Mouse (Mus musculus): ENCODE results near the gene Sec1. TPM values are rescaled to one million over a fixed set of nuclear protein-coding genes. Genes with fewer than 3 reads are reported as not detected.
"Not testable (repeated sequence)": the region's sequence is repeated elsewhere in the genome, so short reads cannot be mapped to it uniquely, and the experiment has no call there.

Gene Sec1
- total RNA-seq, 2 experiments from 2014 or later, result 2.2 to 2.3 TPM

DNA sequence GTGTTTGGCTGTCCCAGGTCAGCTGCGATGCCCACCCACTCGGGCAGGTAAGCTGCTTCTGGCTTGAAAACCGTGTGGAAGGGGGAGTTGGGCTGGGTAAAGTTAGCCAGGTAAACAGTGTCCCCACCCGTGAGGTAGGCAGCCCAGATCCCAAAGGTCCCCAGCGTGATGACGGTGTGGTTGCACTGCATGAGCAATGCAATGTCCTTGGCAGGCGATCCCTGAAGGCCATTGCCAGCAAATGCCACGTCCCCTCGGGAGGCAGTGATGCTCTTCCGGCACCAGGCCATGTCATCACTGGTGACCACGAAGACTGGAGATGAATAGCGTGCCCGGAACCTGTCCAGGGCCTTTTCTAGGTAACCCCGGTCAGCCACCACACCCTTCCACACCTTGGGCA lies 15.7 kb downstream of the Sec1 start:
- no peak for DNase-seq (ENCODE audit: low spot score in 2 of 2)
- no peak for TF ChIP-seq CTCF (conservative IDR thresholded peaks at IDR 0.05)
- Histone ChIP-seq H3K27ac (no peak overlapping the region), H3K4me3 (no peak overlapping the region)

DNA sequence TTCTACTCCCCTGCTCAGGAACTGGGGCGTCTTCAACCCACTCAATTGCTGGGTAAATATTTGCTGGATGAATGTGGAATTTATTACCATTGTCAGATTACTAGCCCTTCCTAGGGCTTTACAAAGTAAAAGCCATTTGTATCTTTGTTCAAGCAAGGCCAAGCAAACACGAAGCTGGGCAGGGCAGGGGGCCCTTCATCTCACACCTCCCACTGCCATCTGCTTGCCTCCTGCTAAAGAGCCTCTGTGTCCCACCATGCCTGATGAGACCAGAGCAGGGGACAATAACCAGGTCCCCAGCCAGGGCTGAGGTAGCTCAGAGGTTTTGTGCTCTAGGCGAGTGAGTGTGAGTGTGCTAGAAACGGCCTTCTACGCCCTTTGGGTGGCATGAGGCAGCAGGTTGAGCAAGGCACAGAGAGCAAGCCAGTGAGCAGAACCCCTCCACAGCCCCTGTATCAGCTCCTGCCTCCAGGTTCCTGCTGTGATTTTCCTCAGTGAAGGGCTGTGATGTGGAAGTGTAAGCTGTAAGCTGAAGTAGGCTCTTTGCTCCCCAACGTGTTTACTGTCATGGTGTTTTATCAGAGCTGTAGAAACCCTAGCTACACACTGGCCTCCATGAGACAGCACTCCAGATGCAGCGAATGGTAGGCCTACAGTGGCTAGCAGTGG lies 16.4 kb downstream of the Sec1 start:
- DNase-seq (ENCODE audit: low spot score in 2 of 2), result no peak
- H3K27ac ChIP-seq, result no peak overlapping the region
- TF ChIP-seq CTCF (conservative IDR thresholded peaks at IDR 0.05), result no peak
- H3K4me3 ChIP-seq, result no peak overlapping the region

GRCm38 (mm10) chr7:45668921-45669320 lies 25.3 kb downstream of the Sec1 start:
- H3K4me3 ChIP-seq, result no peak overlapping the region
- no peak for DNase-seq (ENCODE audit: low spot score in 2 of 2)
- TF ChIP-seq CTCF (conservative IDR thresholded peaks at IDR 0.05), result peak; percentile 54
- no peak overlapping the region for H3K27ac ChIP-seq

DNA sequence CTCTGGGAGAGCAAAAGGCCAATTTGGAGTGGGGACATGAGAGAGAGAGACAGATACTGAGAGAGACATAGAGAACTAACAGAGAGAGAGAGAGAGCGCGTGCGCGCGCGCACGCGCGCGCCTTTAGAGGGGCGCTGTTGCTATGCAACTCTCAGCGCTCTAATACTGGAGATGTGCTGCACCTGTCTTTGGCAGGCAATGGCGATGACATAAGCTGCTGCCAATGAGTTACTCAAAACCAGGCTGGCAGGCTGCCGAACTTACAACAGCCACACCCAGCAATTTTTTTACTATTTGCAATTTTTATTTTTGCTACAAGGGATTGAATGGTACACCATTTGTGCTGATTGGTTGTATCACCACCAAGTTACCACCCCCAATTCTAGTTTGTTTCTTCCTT lies 26.4 kb downstream of the Sec1 start:
- DNase-seq (ENCODE audit: low spot score in 2 of 2), result peak in 1 of 2 experiments; percentile 61
- Histone ChIP-seq H3K4me3 (no peak overlapping the region), H3K27ac (peak overlapping the region; percentile 61; the same call in 1 of the 2 replicates)
- TF ChIP-seq CTCF (conservative IDR thresholded peaks at IDR 0.05), result no peak

DNA sequence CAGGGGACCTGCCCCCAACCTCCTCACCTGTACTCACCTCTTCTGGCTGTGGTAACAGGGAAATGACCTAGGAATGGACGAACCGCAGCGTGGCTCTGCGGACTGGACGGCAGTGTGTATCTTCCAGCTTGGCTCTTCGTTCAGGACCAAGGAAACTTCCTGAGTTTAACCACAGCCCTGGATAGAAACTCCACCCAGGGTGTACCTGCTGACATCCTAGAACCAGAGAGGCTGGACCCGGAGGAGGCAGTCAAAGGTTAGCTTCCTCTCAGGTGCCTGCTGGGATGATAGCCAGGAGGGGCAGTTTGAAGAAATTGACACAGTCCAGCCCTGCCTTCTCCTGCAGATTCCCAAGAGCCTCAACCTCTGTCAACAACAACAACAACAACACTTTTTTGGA lies 28.0 kb downstream of the Sec1 start, which contains the start of gene Fut2:
Fut2 (minus strand) TSS at position 234 of the 400 bp plus-strand sequence.
- Histone ChIP-seq H3K4me3 (no peak within 1 kb of the TSS), H3K27ac (peak within 1 kb of the TSS; percentile 61; the same call in 1 of the 2 replicates)
- DNase-seq (ENCODE audit: low spot score in 2 of 2), result no peak
- no peak for TF ChIP-seq CTCF (conservative IDR thresholded peaks at IDR 0.05)

- DNase-seq (ENCODE audit: low spot score in 2 of 2), result no peak
- Histone ChIP-seq H3K4me3 (no peak overlapping the region), H3K27ac (no peak overlapping the region)
- no peak for TF ChIP-seq CTCF (conservative IDR thresholded peaks at IDR 0.05)
Measured at GRCm38 (mm10) chr7:45665303-45666138, 28.7 kb downstream of the Sec1 start.

- not testable (repeated sequence) for DNase-seq (ENCODE audit: low spot score in 2 of 2); H3K27ac ChIP-seq; H3K4me3 ChIP-seq
Measured at GRCm38 (mm10) chr7:45661702-45662101, 32.5 kb downstream of the Sec1 start.

DNA sequence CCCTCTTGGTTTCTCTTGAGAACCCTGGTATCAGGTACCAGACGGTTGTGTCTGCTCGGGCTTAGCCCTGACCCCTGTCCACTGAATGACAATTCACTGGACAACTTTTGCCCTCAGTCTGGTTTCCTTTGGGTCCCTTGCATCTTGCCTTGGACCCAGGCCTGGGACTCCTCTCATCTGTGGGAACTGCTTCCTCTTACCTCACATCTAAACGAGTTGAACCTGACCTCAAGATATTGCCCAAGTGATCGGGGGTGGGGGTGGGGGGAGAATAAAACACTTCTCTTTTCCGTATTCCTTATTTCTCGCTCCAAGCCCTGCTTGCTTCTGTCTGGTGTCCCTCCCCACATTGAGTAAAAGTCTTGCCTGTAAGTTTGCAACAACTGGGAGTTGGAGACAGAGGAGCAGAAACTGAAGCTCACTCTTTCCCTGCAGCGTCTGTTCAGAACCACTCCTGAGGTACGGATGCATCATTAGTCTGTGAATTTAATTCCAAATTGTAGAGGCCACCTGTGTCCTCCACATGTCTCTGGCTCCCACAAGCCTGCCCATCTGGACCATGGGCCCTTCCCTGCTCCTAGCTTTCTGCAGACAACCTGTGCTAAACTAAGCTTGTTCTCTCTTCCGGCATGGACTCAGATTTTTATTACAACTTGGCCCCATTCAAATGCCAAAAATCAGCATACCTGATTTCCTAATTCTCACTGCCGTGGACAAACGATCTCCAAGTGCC lies 33.3 kb downstream of the Sec1 start:
- H3K27ac ChIP-seq, result no peak overlapping the region
- no peak for TF ChIP-seq CTCF (conservative IDR thresholded peaks at IDR 0.05)
- no peak overlapping the region for H3K4me3 ChIP-seq
- DNase-seq (ENCODE audit: low spot score in 2 of 2), result no peak

DNA sequence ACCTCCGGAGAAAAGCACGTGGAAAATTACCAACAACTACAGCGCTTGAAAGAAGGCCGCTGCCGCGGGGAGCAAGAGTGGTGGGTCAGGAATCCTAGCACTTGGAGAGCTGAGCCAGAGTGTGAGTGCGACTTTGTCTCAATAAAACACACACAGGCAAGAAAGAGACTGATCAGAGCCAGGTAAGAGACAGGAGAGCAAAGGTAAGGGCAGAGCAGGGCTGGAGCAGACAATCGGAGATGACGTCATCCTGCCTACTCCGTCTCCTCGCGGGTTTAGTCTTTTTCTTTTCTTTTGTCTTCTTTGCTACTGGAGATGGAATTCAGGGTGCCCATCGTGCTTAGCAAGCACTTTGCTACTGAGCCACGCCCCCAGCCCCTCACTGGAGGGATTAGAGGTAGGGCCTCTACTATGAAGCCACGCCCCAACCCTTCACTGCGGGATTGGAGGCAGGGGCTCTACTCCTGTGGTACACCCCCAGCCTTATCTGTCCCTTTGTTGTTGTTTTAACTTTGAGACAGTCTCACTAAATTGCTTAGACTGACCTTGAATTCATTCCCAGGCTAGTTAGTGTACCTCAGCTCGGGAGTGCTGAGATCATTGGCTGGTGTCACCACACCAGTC lies 39.7 kb downstream of the Sec1 start:
- H3K4me3 ChIP-seq, result no peak overlapping the region
- no peak overlapping the region for H3K27ac ChIP-seq
- TF ChIP-seq CTCF (conservative IDR thresholded peaks at IDR 0.05), result no peak
- no peak for DNase-seq (ENCODE audit: low spot score in 2 of 2)

DNA sequence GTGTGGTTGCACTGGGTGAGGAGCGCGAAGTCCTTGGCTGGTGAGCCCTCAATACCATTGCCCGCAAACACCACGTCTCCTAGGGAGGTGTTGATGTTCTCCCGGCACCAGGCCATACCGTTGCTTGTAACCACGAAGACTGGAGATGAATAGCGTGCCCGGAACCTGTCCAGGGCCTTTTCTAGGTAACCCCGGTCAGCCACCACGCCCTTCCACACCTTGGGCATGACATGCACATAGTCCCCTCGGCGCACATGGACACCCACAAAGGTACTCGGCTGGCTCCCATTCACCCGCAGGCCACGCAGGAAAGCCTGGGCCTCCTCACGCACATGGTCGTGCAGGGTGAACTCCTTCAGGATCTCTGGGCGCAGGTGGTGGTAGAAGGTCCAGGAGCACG lies 43.7 kb downstream of the Sec1 start:
- not testable (repeated sequence) for H3K4me3 ChIP-seq; H3K27ac ChIP-seq; DNase-seq (ENCODE audit: low spot score in 2 of 2)

GRCm38 (mm10) chr7:45649351-45649750 lies 44.9 kb downstream of the Sec1 start:
- DNase-seq (ENCODE audit: low spot score in 2 of 2), result no peak
- Histone ChIP-seq H3K4me3 (no peak overlapping the region), H3K27ac (no peak overlapping the region)
- TF ChIP-seq CTCF (conservative IDR thresholded peaks at IDR 0.05), result no peak

DNA sequence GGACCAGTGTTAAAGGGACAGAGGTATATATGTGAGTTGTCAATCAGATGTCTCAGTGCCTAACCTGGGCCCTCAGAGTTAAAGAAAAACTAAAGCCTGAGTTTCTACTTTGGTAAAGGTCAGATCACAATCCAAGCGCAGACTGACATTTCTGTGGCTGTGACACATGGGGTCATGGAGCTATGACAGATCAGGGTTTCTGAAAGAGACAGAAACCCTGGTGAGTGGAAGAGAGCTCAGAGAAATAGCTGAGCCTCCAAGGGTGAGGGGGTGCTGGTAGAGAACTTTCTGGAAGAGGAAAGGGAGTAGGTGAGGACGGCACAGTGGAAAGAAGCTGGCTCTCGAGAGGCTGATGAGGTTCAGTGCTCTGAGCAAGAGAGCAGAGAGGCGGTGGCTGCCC lies 47.5 kb downstream of the Sec1 start:
- Histone ChIP-seq H3K27ac (no peak overlapping the region), H3K4me3 (no peak overlapping the region)
- DNase-seq (ENCODE audit: low spot score in 2 of 2), result no peak
- no peak for TF ChIP-seq CTCF (conservative IDR thresholded peaks at IDR 0.05)

DNA sequence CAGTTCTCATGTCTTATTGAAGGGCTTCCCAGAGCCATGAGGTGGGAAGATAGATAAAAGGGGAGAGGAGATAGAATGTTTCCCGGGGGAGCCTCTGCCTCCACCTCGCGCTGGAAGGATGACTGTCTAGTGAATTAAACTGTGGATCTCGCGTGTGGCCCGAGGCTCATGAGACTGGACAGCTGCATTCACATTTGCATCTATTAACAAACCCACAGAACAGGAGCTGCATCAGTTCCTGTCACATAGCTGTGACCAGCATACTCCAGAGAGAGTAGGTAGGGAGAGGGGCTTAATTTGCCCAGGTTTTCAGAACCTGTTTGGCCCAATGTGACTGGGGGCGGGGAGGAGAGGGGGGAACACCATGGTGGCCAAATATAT lies 48.6 kb downstream of the Sec1 start:
- no peak for DNase-seq (ENCODE audit: low spot score in 2 of 2)
- TF ChIP-seq CTCF (conservative IDR thresholded peaks at IDR 0.05), result no peak
- Histone ChIP-seq H3K27ac (no peak overlapping the region), H3K4me3 (no peak overlapping the region)
